Mouse (Mus musculus): ENCODE data around the gene Homer2. TPM values are rescaled to one million over a fixed set of nuclear protein-coding genes. Genes with fewer than 3 reads are reported as not detected.

Gene Homer2
- polyA plus RNA-seq, 1 experiment from 2014 or later, result 34.8 TPM

DNA sequence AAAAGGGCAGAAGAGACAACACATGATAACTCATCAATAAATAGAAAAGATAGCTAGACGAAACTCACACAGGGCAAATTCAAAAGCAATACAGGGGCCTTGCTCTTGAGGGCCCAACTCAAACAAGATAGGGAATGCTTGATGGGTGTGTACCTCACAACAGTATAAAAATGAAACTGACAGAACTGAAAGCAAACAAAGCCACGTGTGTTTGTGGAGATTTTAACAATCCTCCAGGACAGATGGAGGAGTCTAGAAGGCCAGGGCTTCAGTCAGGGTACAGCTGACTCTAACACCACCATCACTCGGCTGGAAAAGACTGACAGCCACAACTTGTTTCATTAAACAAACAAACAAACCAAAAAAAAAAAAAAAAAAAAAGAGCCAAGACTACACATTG is 44.3 kb downstream of the Homer2 start:
- Histone ChIP-seq H3K4me3 (no peak overlapping the region), H3K36me3 (no peaks in the 10 kb centered on the region), H3K9ac (no peak overlapping the region), H3K4me1 (no peaks in the 10 kb centered on the region), H3K27ac (no peak overlapping the region), H3K27me3 (no peaks in the 10 kb centered on the region), H3K9me3 (replicated peaks) (peaks cover 3% of the 10 kb centered on the region; the same call in 1 of the 2 replicates), H3K4me2 (replicated peaks) (no peak overlapping the region)
- no peak for ATAC-seq (ENCODE audit: low FRiP score)
- 73% methylated on average over 3 of the region's 3 CpGs for WGBS

- H3K9ac ChIP-seq, result no peak overlapping the region
- no peaks in the 10 kb centered on the region for H3K36me3 ChIP-seq
- peaks cover 3% of the 10 kb centered on the region; the same call in 1 of the 2 replicates for H3K9me3 ChIP-seq (replicated peaks)
- H3K27me3 ChIP-seq, result no peaks in the 10 kb centered on the region
- no peak overlapping the region; the same call in 1 of the 2 replicates for H3K27ac ChIP-seq
- ATAC-seq (ENCODE audit: low FRiP score), result no peak
- peaks cover 33% of the 10 kb centered on the region for H3K4me1 ChIP-seq
- no peak overlapping the region for H3K4me2 ChIP-seq (replicated peaks)
- no peak overlapping the region for H3K4me3 ChIP-seq
- 82% methylated on average over 2 of the region's 2 CpGs for WGBS
These were observed 49.5 kb downstream of the Homer2 start for GRCm38 (mm10) chr7:81657631-81658347.

DNA sequence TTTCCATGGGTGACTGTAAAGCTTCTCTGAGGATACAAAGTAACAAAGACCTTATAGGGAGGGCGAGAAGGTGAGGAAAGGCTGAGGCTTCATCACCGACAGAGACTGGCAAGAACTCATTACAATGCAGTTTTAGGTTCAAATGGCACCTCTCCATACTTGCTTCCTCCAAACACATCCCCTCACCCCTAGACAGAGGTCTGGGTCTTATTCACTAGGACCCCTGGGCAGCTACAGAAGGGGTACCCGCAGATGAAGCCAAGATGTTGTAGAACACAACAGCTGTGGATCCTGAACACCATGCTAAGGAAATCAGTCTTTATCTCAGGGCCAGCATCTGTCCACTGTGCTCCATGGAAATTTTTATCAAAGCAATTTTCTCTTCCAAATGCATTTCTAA is 50.3 kb downstream of the Homer2 start:
- H3K9ac ChIP-seq, result no peak overlapping the region
- no peak overlapping the region for H3K4me3 ChIP-seq
- peaks cover 3% of the 10 kb centered on the region; the same call in 1 of the 2 replicates for H3K9me3 ChIP-seq (replicated peaks)
- no peak overlapping the region for H3K4me2 ChIP-seq (replicated peaks)
- peak; percentile 11; the same call in 1 of the 2 replicates for ATAC-seq (ENCODE audit: low FRiP score)
- no peaks in the 10 kb centered on the region for H3K36me3 ChIP-seq
- peaks cover 41% of the 10 kb centered on the region for H3K4me1 ChIP-seq
- 69% methylated on average over 3 of the region's 3 CpGs for WGBS
- H3K27me3 ChIP-seq, result no peaks in the 10 kb centered on the region
- peak overlapping the region; percentile 72 for H3K27ac ChIP-seq

- no peaks in the 10 kb centered on the region for H3K27me3 ChIP-seq
- no peak overlapping the region for H3K4me3 ChIP-seq
- H3K9me3 ChIP-seq (replicated peaks), result peaks cover 3% of the 10 kb centered on the region; the same call in 1 of the 2 replicates
- peaks cover 45% of the 10 kb centered on the region for H3K4me1 ChIP-seq
- H3K4me2 ChIP-seq (replicated peaks), result no peak overlapping the region
- H3K27ac ChIP-seq, result peak overlapping the region; percentile 72
- H3K36me3 ChIP-seq, result no peaks in the 10 kb centered on the region
- 40% methylated on average over 8 of the region's 8 CpGs for WGBS
- H3K9ac ChIP-seq, result no peak overlapping the region
- ATAC-seq (ENCODE audit: low FRiP score), result peak; percentile 80
These were observed 50.7 kb downstream of the Homer2 start for GRCm38 (mm10) chr7:81656635-81657034.

DNA sequence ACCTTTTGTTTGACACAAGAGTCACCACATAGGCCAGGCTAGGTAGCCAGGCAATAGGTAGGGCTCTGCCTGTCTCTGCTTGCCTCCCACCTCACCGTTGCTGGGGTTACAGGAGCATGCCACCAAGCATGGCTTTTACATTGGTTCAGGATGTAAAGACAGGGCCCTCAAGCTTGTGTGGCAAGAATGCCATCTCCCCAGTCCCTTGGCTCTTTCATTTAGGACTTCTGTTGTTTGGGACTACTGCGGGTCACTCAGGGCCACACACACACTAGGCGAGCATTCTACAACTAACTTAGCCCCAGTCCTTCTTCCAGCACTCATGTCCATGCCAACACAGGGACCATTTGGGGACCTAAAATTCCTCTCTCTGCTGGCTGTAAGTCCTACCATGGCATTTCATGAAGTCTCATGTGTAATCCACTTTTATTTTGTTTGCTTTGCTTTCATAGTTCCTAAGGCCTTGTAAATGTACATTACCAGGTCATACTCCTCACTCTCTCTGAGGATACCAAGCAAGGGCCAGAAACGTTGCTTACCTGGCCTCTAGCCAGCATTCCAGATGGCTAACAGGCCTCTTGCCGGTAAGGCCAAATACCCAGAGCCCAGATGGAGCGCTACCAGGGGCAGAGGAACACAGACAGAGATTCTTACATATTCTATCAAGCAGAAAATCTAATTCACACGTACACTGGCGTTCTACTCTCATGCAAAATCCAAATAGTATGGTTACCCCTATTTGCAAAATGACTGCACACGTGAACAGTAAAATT is 52.2 kb downstream of the Homer2 start:
- H3K9ac ChIP-seq, result no peak overlapping the region
- peak overlapping the region; percentile 52 for H3K27ac ChIP-seq
- WGBS, result 54% methylated on average over 9 of the region's 9 CpGs
- no peaks in the 10 kb centered on the region for H3K27me3 ChIP-seq
- peaks cover 57% of the 10 kb centered on the region for H3K4me1 ChIP-seq
- H3K9me3 ChIP-seq (replicated peaks), result no peaks in the 10 kb centered on the region
- H3K4me3 ChIP-seq, result no peak overlapping the region
- no peak for ATAC-seq (ENCODE audit: low FRiP score)
- H3K36me3 ChIP-seq, result no peaks in the 10 kb centered on the region
- H3K4me2 ChIP-seq (replicated peaks), result no peak overlapping the region

DNA sequence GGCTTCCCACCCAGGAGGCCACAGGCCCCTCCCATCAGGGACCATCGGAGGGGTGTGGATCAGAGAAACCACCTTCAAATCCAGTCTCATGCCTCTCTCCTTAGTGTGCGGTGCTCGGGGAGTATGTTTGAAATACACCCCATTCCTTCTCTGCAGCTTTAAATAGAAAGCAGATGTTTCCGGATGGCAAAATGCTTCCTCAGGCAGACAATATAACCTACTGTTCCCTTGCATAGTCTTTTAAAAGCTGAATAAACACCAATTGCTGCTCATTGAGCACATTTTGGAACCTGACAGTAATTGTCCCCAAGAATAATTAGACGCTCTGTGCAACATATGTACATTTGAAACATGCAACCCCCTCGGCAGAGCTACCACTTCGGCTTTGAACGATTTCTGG is 53.3 kb downstream of the Homer2 start:
- ATAC-seq (ENCODE audit: low FRiP score), result no peak
- WGBS, result 31% methylated on average over 8 of the region's 8 CpGs
- Histone ChIP-seq H3K9ac (no peak overlapping the region), H3K27me3 (no peaks in the 10 kb centered on the region), H3K4me1 (peaks cover 62% of the 10 kb centered on the region), H3K9me3 (replicated peaks) (no peaks in the 10 kb centered on the region), H3K27ac (peak overlapping the region; percentile 35), H3K4me2 (replicated peaks) (no peak overlapping the region), H3K4me3 (no peak overlapping the region), H3K36me3 (no peaks in the 10 kb centered on the region)

GRCm38 (mm10) chr7:81652296-81652695 is 55.0 kb downstream of the Homer2 start:
- Histone ChIP-seq H3K36me3 (no peaks in the 10 kb centered on the region), H3K4me1 (peaks cover 62% of the 10 kb centered on the region), H3K9me3 (replicated peaks) (no peaks in the 10 kb centered on the region), H3K4me3 (no peak overlapping the region), H3K27ac (peak overlapping the region; percentile 82), H3K27me3 (no peaks in the 10 kb centered on the region), H3K9ac (no peak overlapping the region), H3K4me2 (replicated peaks) (no peak overlapping the region)
- no peak for ATAC-seq (ENCODE audit: low FRiP score)
- WGBS, result 80% methylated on average over 2 of the region's 2 CpGs

DNA sequence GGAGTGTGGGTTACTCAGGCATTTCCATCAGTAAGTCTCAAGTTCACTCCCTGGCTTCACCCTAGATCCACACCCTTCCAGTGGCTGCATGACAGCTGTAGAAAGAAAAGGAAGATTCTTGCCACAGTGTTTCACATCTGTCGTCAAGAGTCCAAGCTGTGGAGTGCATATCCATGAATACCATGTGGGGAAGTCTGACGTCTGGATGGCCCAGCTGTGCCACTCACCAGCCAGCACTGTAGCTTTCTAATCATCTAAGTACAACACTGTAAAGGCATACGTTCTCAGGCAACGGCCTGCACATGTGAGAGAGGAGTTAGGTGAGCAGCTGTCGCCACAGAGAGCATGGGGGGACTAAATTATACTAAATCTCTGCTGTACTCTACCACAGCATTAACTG is 56.0 kb downstream of the Homer2 start:
- Histone ChIP-seq H3K4me2 (replicated peaks) (no peak overlapping the region), H3K36me3 (no peaks in the 10 kb centered on the region), H3K9me3 (replicated peaks) (no peaks in the 10 kb centered on the region), H3K9ac (no peak overlapping the region), H3K4me1 (peaks cover 54% of the 10 kb centered on the region), H3K27me3 (no peaks in the 10 kb centered on the region), H3K27ac (peak overlapping the region; percentile 82), H3K4me3 (no peak overlapping the region)
- ATAC-seq (ENCODE audit: low FRiP score), result peak; percentile 34
- WGBS, result 31% methylated on average over 5 of the region's 5 CpGs

DNA sequence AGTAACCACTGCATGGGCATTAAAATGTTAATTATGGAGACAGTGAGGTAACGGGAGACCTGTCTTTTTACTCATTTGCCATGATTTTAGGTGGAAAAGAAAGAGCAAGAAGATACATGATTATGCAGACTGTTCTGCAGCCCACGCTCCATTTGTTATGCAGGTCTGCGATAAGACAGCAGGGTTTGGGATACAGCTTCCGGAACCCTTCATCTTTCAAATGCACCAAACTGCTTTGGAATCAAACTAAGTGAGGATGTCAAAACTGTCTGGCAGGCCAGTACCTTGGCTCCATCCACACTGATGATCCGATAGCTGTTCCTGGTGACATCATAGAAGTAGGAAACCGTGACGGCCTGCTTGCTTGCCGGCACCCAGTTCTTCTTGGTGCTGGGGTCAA is 58.1 kb downstream of the Homer2 start:
- H3K4me3 ChIP-seq, result no peak overlapping the region
- H3K4me1 ChIP-seq, result peaks cover 49% of the 10 kb centered on the region
- WGBS, result 70% methylated on average over 8 of the region's 8 CpGs
- peak overlapping the region; percentile 57; the same call in 1 of the 2 replicates for H3K27ac ChIP-seq
- H3K27me3 ChIP-seq, result no peaks in the 10 kb centered on the region
- H3K9me3 ChIP-seq (replicated peaks), result no peaks in the 10 kb centered on the region
- no peaks in the 10 kb centered on the region for H3K36me3 ChIP-seq
- 0 out of 2 replicates have a peak overlapping the region, but pooled peaks have one; percentile 4 for H3K4me2 ChIP-seq (replicated peaks)
- ATAC-seq (ENCODE audit: low FRiP score), result no peak
- no peak overlapping the region for H3K9ac ChIP-seq

DNA sequence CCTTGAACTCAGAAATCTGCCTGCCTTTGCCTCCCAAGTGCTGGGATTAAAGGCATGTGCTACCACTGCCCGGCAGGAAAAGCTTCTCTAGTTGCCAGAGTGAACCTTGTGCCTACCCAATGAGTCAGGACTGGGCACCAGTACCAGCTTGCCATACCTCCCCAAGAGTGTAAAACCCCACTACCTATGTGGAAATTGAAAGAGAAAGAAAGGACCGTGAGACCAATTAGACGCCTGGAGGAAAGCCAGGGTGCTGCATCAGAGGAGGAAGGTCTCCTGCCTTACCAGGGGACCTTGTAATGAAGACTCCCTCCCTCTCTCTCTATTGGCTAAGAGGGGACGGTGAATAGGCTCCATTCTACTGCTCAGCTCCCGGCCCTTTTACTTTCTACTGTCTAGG is 59.4 kb downstream of the Homer2 start:
- WGBS, result 65% methylated on average over 5 of the region's 5 CpGs
- Histone ChIP-seq H3K4me2 (replicated peaks) (no peak overlapping the region), H3K36me3 (no peaks in the 10 kb centered on the region), H3K27me3 (no peaks in the 10 kb centered on the region), H3K27ac (0 out of 2 replicates have a peak overlapping the region, but pooled peaks have one; percentile 35), H3K9ac (no peak overlapping the region), H3K4me1 (peaks cover 37% of the 10 kb centered on the region), H3K4me3 (no peak overlapping the region), H3K9me3 (replicated peaks) (no peaks in the 10 kb centered on the region)
- ATAC-seq (ENCODE audit: low FRiP score), result no peak

GRCm38 (mm10) chr7:81644551-81645235 is 62.6 kb downstream of the Homer2 start:
- H3K4me3 ChIP-seq, result no peak overlapping the region
- no peaks in the 10 kb centered on the region for H3K9me3 ChIP-seq (replicated peaks)
- WGBS, result 61% methylated on average over 7 of the region's 7 CpGs
- H3K9ac ChIP-seq, result no peak overlapping the region
- ATAC-seq (ENCODE audit: low FRiP score), result no peak
- H3K4me1 ChIP-seq, result peaks cover 11% of the 10 kb centered on the region
- H3K27me3 ChIP-seq, result no peaks in the 10 kb centered on the region
- no peak overlapping the region for H3K4me2 ChIP-seq (replicated peaks)
- H3K27ac ChIP-seq, result no peak overlapping the region
- no peaks in the 10 kb centered on the region for H3K36me3 ChIP-seq

DNA sequence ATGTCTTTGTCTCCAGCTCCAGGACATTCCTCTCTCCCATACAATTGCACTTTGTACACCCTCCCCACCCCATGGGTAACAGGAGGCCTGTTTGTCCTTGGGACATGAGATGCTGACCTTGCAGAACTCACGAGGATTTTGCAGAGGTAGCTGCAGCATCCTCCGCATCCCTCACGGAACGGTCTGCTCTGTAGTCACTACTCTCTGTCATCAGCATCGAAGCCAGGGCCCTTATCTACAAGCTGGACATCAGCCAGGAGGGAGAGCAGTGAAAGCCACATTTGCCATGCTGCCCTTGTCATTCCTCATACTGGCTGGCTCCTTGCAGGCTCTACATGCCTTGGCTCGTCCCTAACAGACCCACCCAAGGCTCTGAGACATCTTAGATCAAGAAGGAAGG is 66.2 kb downstream of the Homer2 start:
- no peak for ATAC-seq (ENCODE audit: low FRiP score)
- 80% methylated on average over 6 of the region's 6 CpGs for WGBS
- Histone ChIP-seq H3K27me3 (no peaks in the 10 kb centered on the region), H3K9me3 (replicated peaks) (no peaks in the 10 kb centered on the region), H3K36me3 (no peaks in the 10 kb centered on the region), H3K4me1 (peaks cover 10% of the 10 kb centered on the region; the same call in 1 of the 2 replicates), H3K9ac (no peak overlapping the region), H3K27ac (no peak overlapping the region), H3K4me3 (no peak overlapping the region), H3K4me2 (replicated peaks) (no peak overlapping the region)
